Mouse (Mus musculus) lung, embryonic 15.5 days (tissue): ENCODE results near the gene Slx4. TPM values are rescaled to one million over a fixed set of nuclear protein-coding genes. Genes with fewer than 3 reads are reported as not detected.
"Not testable (repeated sequence)": the region's sequence is repeated elsewhere in the genome, so short reads cannot be mapped to it uniquely, and the experiment has no call there.

ENCODE experiments used
- ATAC-seq: fragments of 200-750 bp; cut with Nextera tagmentation; 2 replicates; pipeline ENCODE4 v1.8.0; 2017; ENCODE audit warnings: moderate number of reproducible peaks, borderline replicate concordance; ENCODE audit not compliant: low FRiP score, low TSS enrichment; ENCODE audit errors: extremely low read depth
- H3K27ac ChIP-seq: fragments of 300-500 bp; sonication (generic); 2 replicates; pipeline ENCODE4 v1.5.1; 2015; ENCODE audit warnings: moderate library complexity, mild to moderate bottlenecking, inconsistent platforms
- H3K27me3 ChIP-seq: fragments of 300-500 bp; sonication (generic); 2 replicates; pipeline ENCODE4 v1.6.1; 2015; ENCODE audit warnings: inconsistent platforms
- H3K36me3 ChIP-seq: fragments of 300-500 bp; sonication (generic); 2 replicates; pipeline ENCODE4 v1.6.1; 2015; ENCODE audit warnings: inconsistent platforms
- H3K4me1 ChIP-seq: fragments of 300-500 bp; sonication (generic); 2 replicates; pipeline ENCODE4 v1.6.1; 2015; ENCODE audit warnings: inconsistent platforms
- H3K4me2 ChIP-seq: fragments of 300-500 bp; sonication (generic); 2 replicates; pipeline ENCODE4 v1.6.1; 2015; ENCODE audit warnings: inconsistent platforms, mild to moderate bottlenecking, moderate library complexity
- H3K4me3 ChIP-seq: fragments of 300-500 bp; sonication (generic); 2 replicates; pipeline ENCODE4 v1.5.1; 2015; ENCODE audit warnings: mild to moderate bottlenecking, inconsistent platforms
- H3K9ac ChIP-seq: fragments of 300-500 bp; sonication (generic); 2 replicates; pipeline ENCODE4 v1.6.1; 2015; ENCODE audit warnings: inconsistent platforms
- H3K9me3 ChIP-seq: fragments of 300-500 bp; sonication (generic); 2 replicates; pipeline ENCODE4 v1.6.1; 2016; ENCODE audit warnings: inconsistent platforms
- WGBS: fragments of 180-500 bp; shearing (Covaris S2); methylation state at CpG from one replicate; pipeline ENCODE4 v1.1.7; 2015; 5-methylcytosine and 5-hydroxymethylcytosine counted together
- polyA plus RNA-seq: library from polyadenylated mRNA; unstranded; fragments of >200 nt; fragmentation: Nextera tagmentation; extraction: Ambion mirVana; gene quantifications from 2 replicates; pipeline ENCODE4 v1.2.1, GENCODE M21; 2015

Slx4 gene
- polyA plus RNA-seq, 1 experiment from 2014 or later = 18.1 TPM

GRCm38 (mm10) chr16:3983146-3983700 lies 20.3 kb downstream of the Slx4 start:
- Histone ChIP-seq H3K9me3 (no peaks in the 10 kb centered on the region), H3K36me3 (peaks cover 87% of the 10 kb centered on the region), H3K4me1 (no peaks in the 10 kb centered on the region), H3K27me3 (no peaks in the 10 kb centered on the region), H3K9ac (no peak overlapping the region), H3K4me3 (no peak overlapping the region), H3K27ac (no peak overlapping the region), H3K4me2 (no peak overlapping the region)
- ATAC-seq = no peak
- WGBS = 82% methylated on average over 7 of the region's 7 CpGs

DNA sequence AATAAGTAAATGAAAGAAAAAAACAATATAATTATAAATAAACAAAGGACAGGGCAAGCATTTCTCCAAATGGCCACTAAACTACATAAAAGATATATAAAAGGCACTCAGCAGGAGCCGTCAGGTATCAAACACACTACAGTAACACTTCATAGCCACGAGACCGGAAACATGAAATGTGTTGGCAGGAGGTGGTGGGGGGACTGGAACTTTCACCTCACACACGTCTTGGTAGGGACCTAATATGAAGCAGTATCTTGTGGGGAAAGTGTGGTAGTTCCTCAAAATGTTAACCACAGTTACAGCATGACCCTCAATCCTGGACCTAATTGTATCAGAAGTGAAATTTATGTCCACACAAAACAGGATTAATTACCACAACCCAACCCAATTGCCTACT lies 21.4 kb downstream of the Slx4 start:
- no peaks in the 10 kb centered on the region for H3K9me3 ChIP-seq
- H3K9ac ChIP-seq = no peak overlapping the region
- 81% methylated on average over 4 of the region's 4 CpGs for WGBS
- H3K4me1 ChIP-seq = 0 out of 2 replicates have a peak, but pooled peaks cover under 1% of the 10 kb centered on the region
- H3K36me3 ChIP-seq = peaks cover 82% of the 10 kb centered on the region
- no peak for ATAC-seq
- H3K27me3 ChIP-seq = no peaks in the 10 kb centered on the region
- no peak overlapping the region for H3K4me3 ChIP-seq
- H3K27ac ChIP-seq = no peak overlapping the region
- no peak overlapping the region for H3K4me2 ChIP-seq

GRCm38 (mm10) chr16:3976712-3977111 lies 26.9 kb downstream of the Slx4 start:
- 20% methylated on average over 3 of the region's 3 CpGs for WGBS
- Histone ChIP-seq H3K9ac (no peak overlapping the region), H3K27me3 (no peaks in the 10 kb centered on the region), H3K36me3 (peaks cover 37% of the 10 kb centered on the region), H3K4me3 (no peak overlapping the region; the same call in 1 of the 2 replicates), H3K9me3 (no peaks in the 10 kb centered on the region), H3K27ac (no peak overlapping the region), H3K4me1 (0 out of 2 replicates have a peak, but pooled peaks cover 2% of the 10 kb centered on the region), H3K4me2 (no peak overlapping the region)
- no peak for ATAC-seq

DNA sequence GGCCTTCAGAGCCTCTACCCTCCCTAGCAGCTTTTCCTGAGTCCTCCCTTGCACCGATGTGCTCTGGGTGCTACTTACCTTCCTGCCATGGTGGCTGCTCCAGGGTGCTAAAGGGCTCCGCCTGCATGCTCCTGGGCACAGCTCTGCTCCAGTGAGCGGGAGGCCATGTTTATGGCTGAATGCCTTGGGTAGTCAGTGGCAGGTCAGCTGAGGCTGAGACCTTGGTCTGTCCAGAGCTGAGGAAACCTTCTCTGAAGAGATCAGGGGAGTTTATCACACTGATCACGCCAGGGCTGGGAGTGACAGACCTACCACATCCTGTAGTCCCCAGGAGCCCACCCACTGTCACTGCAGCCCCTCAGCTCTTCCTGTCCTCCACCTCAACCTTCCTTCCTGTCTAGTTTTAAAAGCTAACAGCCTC lies 27.3 kb downstream of the Slx4 start, which contains the start of gene Nlrc3:
Gene Nlrc3 (minus strand): TSS at position 382 of the 421 bp plus-strand sequence.
- H3K27ac ChIP-seq = peak within 1 kb of the TSS; percentile 24; the same call in 1 of the 2 replicates

DNA sequence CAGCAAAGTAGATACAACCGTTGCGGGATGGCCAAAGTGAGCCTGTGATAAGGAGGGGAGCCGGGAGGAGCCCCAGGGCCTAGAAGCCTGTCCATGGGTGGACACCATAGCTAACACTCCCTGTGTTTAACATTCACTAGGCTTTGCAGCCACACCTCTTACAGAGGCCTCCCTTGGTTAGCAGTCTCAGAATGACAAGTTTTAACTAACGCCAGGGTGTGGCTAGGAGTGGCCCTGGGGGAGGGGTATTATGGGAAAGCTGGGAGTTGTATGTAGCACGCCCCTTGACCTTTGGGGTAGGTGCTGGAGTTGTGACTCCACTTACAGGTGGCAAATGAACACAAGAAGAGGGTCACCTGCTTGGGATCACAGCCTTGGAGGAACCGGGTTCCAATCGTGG lies 27.9 kb downstream of the Slx4 start:
- Histone ChIP-seq H3K27ac (no peak overlapping the region), H3K4me3 (no peak overlapping the region), H3K4me2 (0 out of 2 replicates have a peak overlapping the region, but pooled peaks have one; percentile 39), H3K36me3 (peaks cover 28% of the 10 kb centered on the region), H3K27me3 (no peaks in the 10 kb centered on the region), H3K4me1 (0 out of 2 replicates have a peak, but pooled peaks cover 2% of the 10 kb centered on the region), H3K9me3 (no peaks in the 10 kb centered on the region), H3K9ac (no peak overlapping the region)
- 72% methylated on average over 7 of the region's 7 CpGs for WGBS
- no peak for ATAC-seq

More for the DNA sequence above, 27.3 kb downstream of the Slx4 start, which contains the start of gene Nlrc3:
- Histone ChIP-seq H3K4me2 (peak within 1 kb of the TSS; percentile 39), H3K4me1 (0 out of 2 replicates have a peak, but pooled peaks cover 2% of the 10 kb centered on the region), H3K36me3 (peaks cover 33% of the 10 kb centered on the region), H3K27me3 (no peaks in the 10 kb centered on the region), H3K9ac (no peak within 1 kb of the TSS), H3K4me3 (peak within 1 kb of the TSS; percentile 8), H3K9me3 (no peaks in the 10 kb centered on the region)
- ATAC-seq = peak; percentile 81
- WGBS = 65% methylated on average over 4 of the region's 4 CpGs

- H3K4me1 ChIP-seq, H3K4me2 ChIP-seq, H3K9ac ChIP-seq, H3K4me3 ChIP-seq, H3K27ac ChIP-seq, ATAC-seq, H3K9me3 ChIP-seq, H3K27me3 ChIP-seq: not testable (repeated sequence)
- peaks cover 16% of the 10 kb centered on the region; the same call in 1 of the 2 replicates for H3K36me3 ChIP-seq
- WGBS = 89% methylated on average over 19 of the region's 19 CpGs
Observed at GRCm38 (mm10) chr16:3974456-3974855, 29.1 kb downstream of the Slx4 start.

- WGBS = 77% methylated on average over 3 of the region's 3 CpGs
- no peak; the same call in 1 of the 2 replicates for ATAC-seq
- no peak overlapping the region for H3K27ac ChIP-seq
Observed at GRCm38 (mm10) chr16:3965534-3965933, 38.0 kb downstream of the Slx4 start.

DNA sequence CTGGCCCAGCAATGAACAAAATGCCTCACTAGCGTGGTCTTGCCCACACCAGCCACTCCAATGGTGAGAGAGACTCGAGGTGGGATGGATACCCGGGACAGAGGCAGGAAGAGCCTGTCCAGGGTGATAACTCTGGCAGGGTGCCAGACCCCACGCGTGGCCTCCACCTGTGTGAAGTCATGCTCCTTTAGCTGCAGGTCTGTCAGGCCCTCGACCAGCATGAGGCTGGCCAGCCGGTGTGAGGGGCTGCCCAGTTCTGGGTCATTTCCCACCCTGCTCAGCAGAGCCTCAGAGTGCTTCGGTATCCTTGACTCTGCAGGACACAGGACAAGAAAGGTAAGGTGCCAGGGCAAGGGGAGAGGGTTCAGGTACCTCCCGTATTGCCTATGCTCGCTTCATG lies 38.6 kb downstream of the Slx4 start:
- ATAC-seq = 0 out of 2 replicates have a peak, but pooled peaks have one; percentile 31
- H3K4me1 ChIP-seq = no peaks in the 10 kb centered on the region

More at GRCm38 (mm10) chr16:3965534-3965933, 38.0 kb downstream of the Slx4 start:
- no peaks in the 10 kb centered on the region for H3K36me3 ChIP-seq
- no peak overlapping the region for H3K4me3 ChIP-seq
- H3K9ac ChIP-seq = no peak overlapping the region
- H3K4me1 ChIP-seq = no peaks in the 10 kb centered on the region
- no peaks in the 10 kb centered on the region for H3K27me3 ChIP-seq
- no peaks in the 10 kb centered on the region for H3K9me3 ChIP-seq
- H3K4me2 ChIP-seq = no peak overlapping the region

GRCm38 (mm10) chr16:3959261-3959660 lies 44.3 kb downstream of the Slx4 start:
- Histone ChIP-seq H3K27me3 (no peaks in the 10 kb centered on the region), H3K4me2 (no peak overlapping the region), H3K27ac (no peak overlapping the region), H3K36me3 (no peaks in the 10 kb centered on the region), H3K9ac (no peak overlapping the region), H3K4me3 (no peak overlapping the region), H3K9me3 (no peaks in the 10 kb centered on the region), H3K4me1 (no peaks in the 10 kb centered on the region)
- 51% methylated on average over 2 of the region's 2 CpGs for WGBS
- no peak for ATAC-seq

More for the DNA sequence above, 38.6 kb downstream of the Slx4 start:
- no peaks in the 10 kb centered on the region for H3K27me3 ChIP-seq
- no peak overlapping the region for H3K4me2 ChIP-seq
- 69% methylated on average over 10 of the region's 10 CpGs for WGBS
- no peaks in the 10 kb centered on the region for H3K9me3 ChIP-seq
- no peak overlapping the region for H3K9ac ChIP-seq
- H3K27ac ChIP-seq = no peak overlapping the region
- no peaks in the 10 kb centered on the region for H3K36me3 ChIP-seq
- no peak overlapping the region for H3K4me3 ChIP-seq

DNA sequence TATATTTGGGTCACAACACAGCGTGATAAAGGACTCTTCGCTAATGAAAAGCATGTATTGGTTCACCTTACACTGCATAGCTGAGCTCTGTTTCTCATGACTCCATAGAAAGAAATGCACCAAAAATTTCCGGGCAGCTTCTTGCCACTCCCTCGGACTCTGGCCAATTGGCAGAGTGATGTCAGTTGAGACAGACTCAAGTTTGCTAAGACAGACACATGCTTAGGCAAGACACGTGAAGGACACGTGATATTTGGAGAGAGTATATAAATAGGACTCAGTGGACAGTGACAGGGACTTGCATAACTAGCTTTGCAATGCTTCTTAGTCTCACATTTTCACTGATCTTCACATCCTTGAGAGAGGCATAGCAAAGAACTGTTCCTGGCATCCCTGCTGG lies 47.2 kb downstream of the Slx4 start:
- 74% methylated on average over 6 of the region's 6 CpGs for WGBS
- H3K4me1 ChIP-seq = no peaks in the 10 kb centered on the region
- ATAC-seq = no peak
- H3K27me3 ChIP-seq = no peaks in the 10 kb centered on the region
- no peak overlapping the region for H3K4me2 ChIP-seq
- no peaks in the 10 kb centered on the region for H3K9me3 ChIP-seq
- H3K4me3 ChIP-seq = no peak overlapping the region
- H3K27ac ChIP-seq = no peak overlapping the region
- no peak overlapping the region for H3K9ac ChIP-seq
- no peaks in the 10 kb centered on the region for H3K36me3 ChIP-seq

- Histone ChIP-seq H3K27ac (no peak overlapping the region), H3K4me2 (no peak overlapping the region), H3K36me3 (no peaks in the 10 kb centered on the region), H3K4me3 (no peak overlapping the region), H3K9ac (no peak overlapping the region), H3K4me1 (no peaks in the 10 kb centered on the region), H3K27me3 (no peaks in the 10 kb centered on the region), H3K9me3 (no peaks in the 10 kb centered on the region)
- no peak for ATAC-seq
- 80% methylated on average over 1 of the region's 1 CpGs for WGBS
Observed at GRCm38 (mm10) chr16:3951141-3951540, 52.4 kb downstream of the Slx4 start.

- Histone ChIP-seq H3K36me3 (peaks cover 42% of the 10 kb centered on the region), H3K4me2 (no peak overlapping the region), H3K27ac (no peak overlapping the region), H3K9ac (no peak overlapping the region), H3K4me3 (no peak overlapping the region), H3K27me3 (no peaks in the 10 kb centered on the region), H3K4me1 (no peaks in the 10 kb centered on the region), H3K9me3 (no peaks in the 10 kb centered on the region)
- WGBS = 87% methylated on average over 4 of the region's 4 CpGs
- no peak for ATAC-seq
Observed at GRCm38 (mm10) chr16:3934701-3935100, 68.9 kb downstream of the Slx4 start.
